Mouse (Mus musculus) heart, postnatal 4 days (tissue): ENCODE data around the gene Gm15097. TPM values are rescaled to one million over a fixed set of nuclear protein-coding genes. Genes with fewer than 3 reads are reported as not detected.
"Not testable (repeated sequence)": the region's sequence is repeated elsewhere in the genome, so short reads cannot be mapped to it uniquely, and the experiment has no call there.

Source experiments
- DNase-seq: peaks from one replicate; pipeline ENCODE4 v3.0.0; 2021
- total RNA-seq, 2 experiments: library from RNA; stranded (reverse); gene quantifications; 2 replicates each; pipeline ENCODE4 v1.2.3; 2021

Gm15097 gene
- not detected for total RNA-seq

GRCm38 (mm10) chrX:149784173-149784572 is at the start of gene Gm15097:
Gene Gm15097 (plus strand): TSS chrX:149784473.
- not testable (repeated sequence) for DNase-seq

DNA sequence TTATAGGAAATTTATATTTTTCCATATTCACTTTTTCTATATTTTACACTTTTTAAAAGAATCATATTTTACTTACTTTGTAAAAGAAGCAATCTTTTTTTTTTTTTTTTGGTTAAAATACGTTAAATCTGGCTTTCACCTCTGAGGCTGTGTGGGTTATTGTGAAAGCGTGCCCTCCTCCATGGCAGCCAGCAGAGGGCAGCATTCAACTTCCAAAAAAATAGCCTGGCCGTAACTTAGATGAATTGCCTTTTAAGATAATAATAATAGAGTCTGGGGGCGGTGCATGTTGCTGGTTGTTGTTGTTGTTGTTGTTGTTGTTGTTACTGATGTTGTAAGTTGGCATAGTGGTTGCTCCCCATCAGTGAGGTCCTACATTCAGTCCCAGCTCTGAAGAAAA is 21.4 kb upstream of the Gm15097 start:
- peak; percentile 29 for DNase-seq

- not testable (repeated sequence) for DNase-seq
Observed at GRCm38 (mm10) chrX:149811178-149811577, 26.9 kb downstream of the Gm15097 start.

Other genes with a start within 250 kb of the Gm15097 start
- gene Gm10439, start 189.9 kb upstream of the Gm15097 start, total RNA-seq, result not detected
- gene Gm15091, start 157.2 kb downstream of the Gm15097 start, total RNA-seq, result not detected